Mouse (Mus musculus) bone marrow macrophage, adult 2 months (primary cell): Measurements from ENCODE around the gene Arid1b.

Experiments used
- CTCF ChIP-seq: IDR thresholded peaks from 2 replicates; pipeline ENCODE4 v1.5.1; 2012; ENCODE audit warnings: low read depth, mild to moderate bottlenecking, low read length, moderate library complexity
- POLR2A ChIP-seq: IDR thresholded peaks from 2 replicates; pipeline ENCODE4 v1.6.1; 2012; ENCODE audit warnings: mild to moderate bottlenecking, low read depth, low read length, borderline replicate concordance

DNA sequence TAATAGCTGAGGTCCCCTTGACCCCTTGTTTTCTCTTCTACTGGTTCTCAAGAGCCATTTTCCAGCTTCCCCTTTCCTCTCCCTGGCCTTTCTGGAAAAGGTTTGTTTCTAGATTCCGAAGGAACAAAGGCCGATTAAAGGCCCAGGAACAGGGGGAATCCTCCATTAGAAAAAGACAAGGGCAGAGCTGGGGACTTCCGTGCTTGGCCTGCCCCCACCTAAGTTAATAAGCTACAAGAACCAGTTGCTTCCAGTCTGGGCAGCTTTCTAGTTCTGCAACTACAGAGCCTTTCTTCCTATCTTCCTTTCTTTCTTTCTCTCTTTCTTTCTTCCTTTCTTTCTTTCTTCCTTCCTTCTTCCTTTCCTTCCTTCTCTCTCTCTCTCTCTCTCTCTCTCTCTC lies 47.1 kb upstream of the Arid1b start:
- TF ChIP-seq POLR2A (no peak), CTCF (no peak)
